Mouse (Mus musculus): ENCODE data around the gene Ets1.

DNA sequence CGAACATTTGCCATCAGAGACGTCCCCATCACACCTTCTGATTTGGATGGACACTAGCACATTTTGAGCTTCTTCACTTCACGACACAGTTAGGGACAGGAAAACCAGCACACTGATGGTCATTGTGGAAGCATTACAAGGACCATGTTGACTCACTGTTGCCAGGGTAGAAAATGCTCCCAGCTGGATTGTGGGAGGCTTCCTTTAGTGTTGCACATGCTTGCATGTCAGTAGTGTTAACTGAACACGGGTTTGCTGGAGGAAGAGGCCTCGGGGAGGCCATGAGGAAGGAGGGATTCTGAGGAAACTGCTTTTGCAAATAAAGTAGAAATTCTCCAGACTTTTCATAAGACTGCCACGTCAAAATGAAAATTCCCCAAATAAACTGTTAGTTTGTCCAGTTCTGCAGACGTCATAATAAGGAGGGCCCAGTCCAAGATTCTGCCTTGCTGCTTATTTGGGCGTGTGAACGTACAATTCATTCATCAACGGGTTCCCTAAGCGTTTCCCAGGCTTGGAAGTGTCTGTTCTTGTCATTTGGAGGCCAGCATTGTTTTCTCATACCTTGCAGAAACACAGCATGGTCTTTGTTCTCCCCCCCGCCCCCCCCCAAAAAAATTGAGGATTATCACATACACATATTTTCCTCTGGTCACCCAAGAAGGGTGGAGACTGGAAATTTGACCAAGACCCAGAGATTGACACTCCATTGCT, 58.2 kb downstream of the Ets1 start:
- no peak for TF ChIP-seq POLR2A (IDR thresholded peaks at IDR 0.05; ENCODE audit: insufficient read depth, low read length)
- no peak for TF ChIP-seq CTCF (IDR thresholded peaks at IDR 0.05; ENCODE audit: low read depth, low read length)
- TF ChIP-seq EP300 (IDR thresholded peaks at IDR 0.05; ENCODE audit: insufficient read depth, low read depth, low read length): no peak

All from ES-Bruce4 (cell line).